In the genomic region with DNA sequence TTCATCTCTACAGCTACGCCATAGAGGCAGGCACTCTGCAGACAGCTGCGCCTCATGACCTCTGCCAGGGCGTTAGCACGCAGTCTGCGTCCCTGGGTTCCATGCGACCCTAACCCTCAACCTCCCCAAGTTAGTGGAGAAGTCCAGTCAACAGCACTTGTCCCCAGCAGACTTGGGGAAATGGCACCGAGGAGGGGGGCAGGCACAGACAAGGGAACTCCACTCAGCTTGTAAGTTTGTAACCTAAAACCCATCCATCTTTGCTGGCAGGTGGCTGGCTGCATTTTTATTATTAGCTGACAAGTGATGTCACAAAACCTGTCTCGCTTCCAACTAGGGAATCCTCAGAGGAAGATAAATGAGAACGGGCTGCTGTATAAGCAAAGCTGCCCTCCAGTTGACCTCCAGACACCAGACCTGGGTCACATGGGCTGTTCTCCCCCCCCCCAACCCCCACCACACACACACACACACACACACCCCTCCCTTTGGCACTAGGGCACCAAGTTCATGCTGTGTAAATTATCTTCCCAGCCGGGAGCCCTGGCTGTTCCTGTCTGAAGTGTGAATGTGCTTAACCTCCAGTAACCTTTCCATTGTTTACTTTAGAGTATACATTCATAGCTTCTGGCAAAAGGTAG, we compare ENCODE assay signal across 8 mouse cellular contexts.
DNase-seq lines count a peak whose midpoint lies in the region; ATAC-seq lines count a peak whose summit lies in the region.

No protein-coding gene starts in this region.

- H3K4me3 ChIP-seq in megakaryocyte, embryonic 14.5 days (replicated peaks) = peak overlapping the region; percentile 71
- H3K4me3 ChIP-seq in hindbrain, embryonic 16.5 days (ENCODE audit: low read length) = no peak overlapping the region
- H3K4me3 ChIP-seq in liver, embryonic 11.5 days (ENCODE audit: low read depth, low read length) = no peak overlapping the region
- H3K4me3 ChIP-seq in neural tube, embryonic 15.5 days (replicated peaks) = no peak overlapping the region

- no peaks in the 10 kb centered on the region for H3K9me3 ChIP-seq in megakaryocyte, embryonic 14.5 days
- no peaks in the 10 kb centered on the region for H3K9me3 ChIP-seq in hindbrain, embryonic 16.5 days (ENCODE audit: control insufficient read depth, low read length)
- no peaks in the 10 kb centered on the region for H3K9me3 ChIP-seq in liver, embryonic 11.5 days (ENCODE audit: control insufficient read depth, low read length)
- H3K9me3 ChIP-seq in neural tube, embryonic 15.5 days (replicated peaks) = no peaks in the 10 kb centered on the region

- peak; percentile 51 for DNase-seq in forelimb bud, embryonic 11.5 days (ENCODE audit: low read depth, low spot score)
- DNase-seq in liver, embryonic 11.5 days (ENCODE audit: low spot score) = peak; percentile 53
- DNase-seq in right cerebral cortex, postnatal 36 days (ENCODE audit: low spot score in 2 of 2) = no peak
- no peak for DNase-seq in layer of hippocampus, adult 18-20 months (ENCODE audit: low spot score in 2 of 2)

- peaks cover 90% of the 10 kb centered on the region for H3K4me1 ChIP-seq in megakaryocyte, embryonic 14.5 days
- peaks cover 18% of the 10 kb centered on the region for H3K4me1 ChIP-seq in hindbrain, embryonic 16.5 days (ENCODE audit: control insufficient read depth, insufficient read depth, low read depth, low read length)
- peaks cover 10% of the 10 kb centered on the region; the same call in 1 of the 2 replicates for H3K4me1 ChIP-seq in liver, embryonic 11.5 days (replicated peaks; ENCODE audit: control insufficient read depth, insufficient read depth, low read length)
- H3K4me1 ChIP-seq in neural tube, embryonic 15.5 days = peaks cover 40% of the 10 kb centered on the region

- no peak overlapping the region for H3K9ac ChIP-seq in hindbrain, embryonic 16.5 days (ENCODE audit: low read depth, low read length)
- no peak overlapping the region for H3K9ac ChIP-seq in liver, embryonic 11.5 days (ENCODE audit: low read depth, low read length)
- H3K9ac ChIP-seq in neural tube, embryonic 15.5 days (replicated peaks) = no peak overlapping the region

- WGBS in hindbrain, embryonic 16.5 days = 17% methylated on average over 10 of the region's 10 CpGs
- WGBS in liver, embryonic 11.5 days = 48% methylated on average over 10 of the region's 10 CpGs
- WGBS in neural tube, embryonic 15.5 days = 11% methylated on average over 10 of the region's 10 CpGs

- peak overlapping the region; percentile 51 for H3K27ac ChIP-seq in hindbrain, embryonic 16.5 days (ENCODE audit: low read depth, low read length)
- no peak overlapping the region for H3K27ac ChIP-seq in liver, embryonic 11.5 days (ENCODE audit: low read depth, low read length)
- peak overlapping the region; percentile 61; the same call in 1 of the 2 replicates for H3K27ac ChIP-seq in neural tube, embryonic 15.5 days (replicated peaks)

- no peak for ATAC-seq in megakaryocyte, adult 5-6 weeks (ENCODE audit: poor library complexity, severe bottlenecking)
- peak; percentile 56 for ATAC-seq in hindbrain, embryonic 16.5 days
- ATAC-seq in liver, embryonic 11.5 days (replicated peaks; ENCODE audit: low FRiP score) = peak; percentile 67
- ATAC-seq in neural tube, embryonic 15.5 days (ENCODE audit: low FRiP score) = no peak

- H3K27me3 ChIP-seq in megakaryocyte, embryonic 14.5 days (replicated peaks) = no peaks in the 10 kb centered on the region
- no peaks in the 10 kb centered on the region for H3K27me3 ChIP-seq in hindbrain, embryonic 16.5 days (replicated peaks; ENCODE audit: control insufficient read depth, insufficient read depth, low read length)
- H3K27me3 ChIP-seq in liver, embryonic 11.5 days (replicated peaks; ENCODE audit: control insufficient read depth, insufficient read depth, low read length) = no peaks in the 10 kb centered on the region; the same call in 1 of the 2 replicates
- H3K27me3 ChIP-seq in neural tube, embryonic 15.5 days (replicated peaks) = 0 out of 2 replicates have a peak, but pooled peaks cover 3% of the 10 kb centered on the region

- H3K36me3 ChIP-seq in megakaryocyte, embryonic 14.5 days (replicated peaks; ENCODE audit: low read length) = peaks cover 69% of the 10 kb centered on the region
- peaks cover 35% of the 10 kb centered on the region for H3K36me3 ChIP-seq in hindbrain, embryonic 16.5 days (ENCODE audit: control insufficient read depth, insufficient read depth, low read length)
- H3K36me3 ChIP-seq in liver, embryonic 11.5 days (ENCODE audit: control insufficient read depth, insufficient read depth, low read length) = peaks cover 7% of the 10 kb centered on the region; the same call in 1 of the 2 replicates
- peaks cover 36% of the 10 kb centered on the region for H3K36me3 ChIP-seq in neural tube, embryonic 15.5 days

- no peak overlapping the region for H3K4me2 ChIP-seq in hindbrain, embryonic 16.5 days (ENCODE audit: low read length)
- no peak overlapping the region for H3K4me2 ChIP-seq in liver, embryonic 11.5 days
- H3K4me2 ChIP-seq in neural tube, embryonic 15.5 days = no peak overlapping the region

Comparison
In these comparisons a context has a peak if more than half of its experiments do, and no peak if none do; other contexts are left out.
1. ATAC-seq: peak in hindbrain, embryonic 16.5 days (single experiment) and liver, embryonic 11.5 days (single experiment); none in megakaryocyte, adult 5-6 weeks (single experiment) and neural tube, embryonic 15.5 days (single experiment).
2. DNase-seq: peak in forelimb bud, embryonic 11.5 days (single experiment) and liver, embryonic 11.5 days (single experiment); none in right cerebral cortex, postnatal 36 days (0 of 2) and layer of hippocampus, adult 18-20 months (0 of 2).